Mouse (Mus musculus) testis, adult 2 months (tissue): ENCODE results near the gene Lrch1. TPM values are rescaled to one million over a fixed set of nuclear protein-coding genes. Genes with fewer than 3 reads are reported as not detected.

ENCODE experiments used
- H3K27ac ChIP-seq: fragments of 200-500 bp; 2 replicates; pipeline ENCODE4 v1.5.1; 2012; ENCODE audit warnings: low read depth, low read length; ENCODE audit not compliant: control insufficient read depth, insufficient read depth
- H3K27me3 ChIP-seq: fragments of 200-500 bp; 2 replicates; pipeline ENCODE4 v1.6.1; 2012; ENCODE audit warnings: mild to moderate bottlenecking, low read length, moderate library complexity; ENCODE audit not compliant: control insufficient read depth, insufficient read depth
- H3K36me3 ChIP-seq: fragments of 200-500 bp; 2 replicates; pipeline ENCODE4 v1.6.1; 2012; ENCODE audit warnings: mild to moderate bottlenecking, low read length; ENCODE audit not compliant: control insufficient read depth, insufficient read depth
- H3K4me1 ChIP-seq: fragments of 200-500 bp; 2 replicates; pipeline ENCODE4 v1.6.1; 2012; ENCODE audit warnings: low read length; ENCODE audit not compliant: control insufficient read depth, insufficient read depth
- H3K4me3 ChIP-seq: fragments of 200-500 bp; 2 replicates; pipeline ENCODE4 v1.5.1; 2012; ENCODE audit warnings: low read depth, mild to moderate bottlenecking, low read length, moderate library complexity, mixed read lengths; ENCODE audit not compliant: control insufficient read depth
- CTCF ChIP-seq: fragments of 200-500 bp; IDR thresholded peaks from 2 replicates; pipeline ENCODE4 v1.5.1; 2012; ENCODE audit warnings: low read depth, mild to moderate bottlenecking, inconsistent platforms, low read length, moderate library complexity; ENCODE audit not compliant: control insufficient read depth, insufficient read depth, insufficient replicate concordance
- POLR2A ChIP-seq: fragments of 200-500 bp; IDR thresholded peaks from 2 replicates; pipeline ENCODE4 v1.6.1; 2012; ENCODE audit warnings: low read depth, mild to moderate bottlenecking, inconsistent platforms, low read length, moderate library complexity; ENCODE audit not compliant: control insufficient read depth
- polyA plus RNA-seq: library from polyadenylated mRNA; depleted of rRNA; stranded (reverse); fragments of >200 nt; gene quantifications from 2 replicates; pipeline ENCODE4 v1.2.3, GENCODE M21; 2012

Lrch1 gene
- polyA plus RNA-seq, 1 experiment = 1.6 TPM

DNA sequence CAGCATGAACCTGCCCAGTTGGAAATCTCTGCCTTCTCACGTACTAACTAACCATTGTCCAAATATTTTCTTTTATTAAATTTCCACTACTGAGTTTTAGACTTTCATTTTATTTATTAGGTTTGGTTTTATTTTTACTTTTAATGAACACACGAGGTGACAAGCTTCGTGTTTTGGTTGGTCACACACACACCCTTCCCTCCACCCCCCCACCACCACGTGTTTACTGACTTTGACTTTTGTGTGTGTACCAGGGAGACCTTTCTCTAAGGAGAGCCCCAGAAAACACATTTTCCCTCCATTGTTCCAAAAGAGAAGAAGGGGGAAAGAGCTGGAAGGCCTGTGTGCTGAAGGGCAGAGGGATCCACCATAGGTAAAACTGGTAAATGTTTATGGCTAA, 38.0 kb upstream of the Lrch1 start:
- TF ChIP-seq POLR2A = no peak
- no peak for TF ChIP-seq CTCF
- no peaks in the 10 kb centered on the region for H3K36me3 ChIP-seq
- no peak overlapping the region for H3K27ac ChIP-seq
- peaks cover 5% of the 10 kb centered on the region for H3K4me1 ChIP-seq
- H3K27me3 ChIP-seq = no peaks in the 10 kb centered on the region
- peak overlapping the region; percentile 27 for H3K4me3 ChIP-seq

DNA sequence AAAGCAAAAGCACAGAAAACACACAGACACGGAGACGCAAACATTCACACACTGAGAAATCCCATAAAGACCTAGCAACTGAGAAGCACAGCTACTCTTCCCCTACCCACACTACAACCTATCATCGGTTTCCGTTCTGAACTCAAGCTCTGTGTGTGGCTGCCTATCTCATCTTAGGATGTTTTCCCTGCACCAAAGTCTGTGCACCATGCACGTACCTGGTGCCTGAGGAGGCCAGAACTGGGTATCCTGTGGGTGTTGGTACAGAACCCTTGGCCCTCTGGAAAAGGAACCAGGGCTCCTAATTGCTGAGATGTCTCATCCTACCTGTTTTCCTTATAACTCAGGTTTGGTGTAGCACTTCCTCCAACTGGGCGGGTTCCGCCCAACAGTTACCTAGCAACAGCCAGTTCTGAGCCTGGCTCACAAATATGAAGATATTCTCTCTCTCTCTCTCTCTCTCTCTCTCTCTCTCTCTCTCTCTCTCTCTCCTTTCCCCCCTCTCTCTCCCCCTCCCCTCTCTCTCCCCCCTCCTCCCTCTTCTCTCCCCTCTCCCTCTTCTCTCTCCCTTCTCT, 37.2 kb upstream of the Lrch1 start:
- Histone ChIP-seq H3K4me1 (peaks cover 5% of the 10 kb centered on the region), H3K27me3 (no peaks in the 10 kb centered on the region), H3K36me3 (no peaks in the 10 kb centered on the region), H3K4me3 (peak overlapping the region; percentile 88), H3K27ac (0 out of 2 replicates have a peak overlapping the region, but pooled peaks have one; percentile 8)
- TF ChIP-seq CTCF (no peak), POLR2A (no peak)

DNA sequence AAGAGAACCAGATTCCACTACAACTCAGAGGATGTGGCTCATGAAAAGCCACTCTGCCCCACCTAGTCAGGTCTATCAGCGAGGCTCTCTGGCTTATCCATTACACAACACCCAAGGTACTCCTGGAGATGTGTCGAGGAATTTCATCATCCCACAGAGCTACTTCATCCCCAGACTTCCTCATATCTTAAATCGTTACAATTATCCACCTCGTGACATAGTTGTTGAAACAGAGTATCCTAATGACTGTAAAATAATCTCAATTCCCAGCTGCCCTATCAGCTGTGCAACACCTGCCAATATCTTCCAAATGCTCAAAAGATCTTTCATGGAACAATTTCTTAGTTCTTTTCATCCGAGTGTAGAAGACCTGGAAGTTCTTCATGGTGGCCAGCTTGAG, 35.4 kb upstream of the Lrch1 start:
- Histone ChIP-seq H3K27me3 (no peaks in the 10 kb centered on the region), H3K36me3 (no peaks in the 10 kb centered on the region), H3K4me3 (no peak overlapping the region), H3K27ac (no peak overlapping the region), H3K4me1 (peaks cover 5% of the 10 kb centered on the region)
- TF ChIP-seq CTCF = no peak
- TF ChIP-seq POLR2A = no peak

DNA sequence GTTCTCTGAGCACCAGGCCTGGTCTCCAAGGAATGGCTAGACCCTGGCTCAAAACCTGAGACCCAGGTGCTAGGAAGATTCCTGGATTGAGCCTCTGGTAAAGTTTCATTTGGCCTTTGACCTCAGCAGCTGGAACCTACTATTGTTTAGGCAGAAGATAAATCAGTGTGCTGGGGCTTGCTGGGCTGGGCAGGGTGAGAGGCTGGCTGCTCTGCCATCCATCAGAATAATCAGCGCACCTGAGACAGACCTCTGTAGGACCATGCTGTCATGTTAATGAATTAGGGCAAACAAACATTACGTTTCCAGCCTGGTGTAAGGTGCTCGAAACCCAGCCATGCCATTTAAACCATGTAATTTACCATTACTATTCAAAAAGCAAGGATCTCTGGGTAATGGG, 33.3 kb upstream of the Lrch1 start:
- no peak overlapping the region for H3K4me3 ChIP-seq
- no peaks in the 10 kb centered on the region for H3K27me3 ChIP-seq
- TF ChIP-seq CTCF = no peak
- no peak for TF ChIP-seq POLR2A
- no peaks in the 10 kb centered on the region for H3K36me3 ChIP-seq
- H3K4me1 ChIP-seq = peaks cover 7% of the 10 kb centered on the region
- H3K27ac ChIP-seq = no peak overlapping the region

DNA sequence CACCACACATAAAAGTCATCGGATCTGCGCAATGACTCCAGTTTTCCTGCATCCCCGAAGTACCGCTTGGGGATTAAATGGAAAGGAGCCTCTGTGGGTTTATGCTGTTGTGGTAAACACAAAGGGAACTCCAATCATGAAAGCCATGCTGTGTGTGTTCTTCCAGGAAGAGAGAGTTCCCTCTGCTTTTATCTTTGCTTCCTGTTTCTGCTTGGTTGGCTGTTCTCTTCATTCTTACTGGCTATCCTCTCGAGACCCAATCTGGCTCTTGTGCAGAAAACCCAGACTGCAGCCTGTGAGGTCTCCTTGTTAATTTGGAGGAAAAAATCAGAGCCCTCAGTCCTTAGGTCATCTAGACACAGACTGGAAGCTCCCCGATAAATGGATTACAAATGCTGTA, 29.3 kb upstream of the Lrch1 start:
- H3K4me1 ChIP-seq = peaks cover 2% of the 10 kb centered on the region

DNA sequence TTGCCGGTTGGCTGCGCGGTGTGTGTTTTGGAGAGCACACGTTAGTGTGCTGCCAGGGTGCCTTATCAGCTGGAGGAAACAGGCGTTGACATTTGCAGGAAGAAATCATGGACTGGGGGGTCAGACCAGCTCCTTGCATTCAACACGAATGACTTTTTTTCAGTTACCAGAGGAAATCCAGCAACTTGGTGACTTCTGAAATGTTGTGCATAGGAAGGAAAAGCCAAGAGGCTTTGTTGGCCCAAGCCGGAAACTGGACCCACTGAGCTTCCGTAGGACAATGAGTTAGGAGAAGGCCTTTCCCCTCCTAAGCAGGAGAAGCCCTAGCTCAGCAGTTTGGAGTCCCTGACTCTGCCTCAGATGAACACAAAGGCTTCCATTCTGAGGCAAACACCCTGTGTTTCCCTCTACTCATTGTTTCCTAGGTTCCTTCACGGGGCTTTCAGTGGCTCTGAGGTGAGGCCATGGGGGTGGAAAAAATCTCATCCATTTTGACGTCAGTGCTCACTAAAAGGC, 26.5 kb upstream of the Lrch1 start:
- peaks cover 2% of the 10 kb centered on the region for H3K4me1 ChIP-seq
- no peak overlapping the region for H3K4me3 ChIP-seq
- no peaks in the 10 kb centered on the region for H3K36me3 ChIP-seq
- no peak overlapping the region for H3K27ac ChIP-seq
- TF ChIP-seq CTCF (no peak), POLR2A (no peak)
- H3K27me3 ChIP-seq = no peaks in the 10 kb centered on the region

More for the DNA sequence above, 29.3 kb upstream of the Lrch1 start:
- H3K27ac ChIP-seq = no peak overlapping the region
- no peaks in the 10 kb centered on the region for H3K36me3 ChIP-seq
- no peak for TF ChIP-seq CTCF
- no peak for TF ChIP-seq POLR2A
- H3K4me3 ChIP-seq = no peak overlapping the region
- no peaks in the 10 kb centered on the region for H3K27me3 ChIP-seq

DNA sequence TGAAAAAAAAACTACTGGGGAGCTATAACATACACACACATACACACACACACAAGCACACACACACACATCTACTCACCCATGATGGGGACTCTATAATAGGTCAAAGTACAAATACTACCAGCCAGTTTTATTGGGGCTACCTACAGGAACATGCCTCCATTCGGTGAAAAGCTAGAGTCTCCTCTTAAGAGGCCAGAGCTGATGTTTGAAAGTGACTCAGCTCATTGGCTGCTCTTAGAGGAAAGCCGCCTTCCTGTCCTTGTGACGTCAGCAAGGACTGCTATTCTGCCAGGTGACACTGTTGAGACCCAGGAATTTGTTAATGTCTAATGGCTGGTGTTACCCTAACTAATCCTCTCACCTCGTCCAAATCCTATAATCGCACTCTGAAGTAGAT, 25.0 kb upstream of the Lrch1 start:
- no peak overlapping the region for H3K27ac ChIP-seq
- no peak overlapping the region for H3K4me3 ChIP-seq
- no peak for TF ChIP-seq CTCF
- TF ChIP-seq POLR2A = no peak
- H3K27me3 ChIP-seq = no peaks in the 10 kb centered on the region
- no peaks in the 10 kb centered on the region for H3K36me3 ChIP-seq
- peaks cover 2% of the 10 kb centered on the region for H3K4me1 ChIP-seq
